Mouse (Mus musculus) hindbrain, embryonic 11.5 days (tissue): ENCODE measurements around the gene Slc22a17. TPM values are rescaled to one million over a fixed set of nuclear protein-coding genes. Genes with fewer than 3 reads are reported as not detected.
"Not testable (repeated sequence)": the region's sequence is repeated elsewhere in the genome, so short reads cannot be mapped to it uniquely, and the experiment has no call there.

Experiments used
- ATAC-seq: fragments of 200-750 bp; cut with Nextera tagmentation; 2 replicates; pipeline ENCODE4 v1.8.0; 2017; ENCODE audit warnings: mild to moderate bottlenecking, moderate TSS enrichment, moderate library complexity; ENCODE audit not compliant: low FRiP score
- DNase-seq: peaks from one replicate; pipeline ENCODE4 v3.0.0-alpha.2; 2015; ENCODE audit warnings: low spot score
- H3K27ac ChIP-seq: fragments of 300-500 bp; sonication (generic); 2 replicates; pipeline ENCODE4 v1.5.1; 2014; ENCODE audit warnings: mild to moderate bottlenecking, low read depth, low read length
- H3K27me3 ChIP-seq: fragments of 300-500 bp; sonication (generic); 2 replicates; pipeline ENCODE4 v1.6.1; 2014; ENCODE audit warnings: mild to moderate bottlenecking, low read length, moderate library complexity, mixed read lengths; ENCODE audit not compliant: control insufficient read depth, insufficient read depth
- H3K36me3 ChIP-seq: fragments of 300-500 bp; sonication (generic); 2 replicates; pipeline ENCODE4 v1.6.1; 2014; ENCODE audit warnings: mild to moderate bottlenecking, low read length, moderate library complexity, mixed read lengths; ENCODE audit not compliant: control insufficient read depth, insufficient read depth
- H3K4me1 ChIP-seq: fragments of 300-500 bp; sonication (generic); replicated peaks from 2 replicates; pipeline ENCODE4 v1.6.1; 2014; ENCODE audit warnings: low read length, mixed read lengths; ENCODE audit not compliant: control insufficient read depth, insufficient read depth
- H3K4me2 ChIP-seq: fragments of 300-500 bp; sonication (generic); replicated peaks from 2 replicates; pipeline ENCODE4 v1.6.1; 2014; ENCODE audit warnings: mild to moderate bottlenecking, low read depth, low read length
- H3K4me3 ChIP-seq: fragments of 300-500 bp; sonication (generic); 2 replicates; pipeline ENCODE4 v1.5.1; 2014; ENCODE audit warnings: low read depth, low read length
- H3K9ac ChIP-seq: fragments of 300-500 bp; sonication (generic); 2 replicates; pipeline ENCODE4 v1.6.1; 2014; ENCODE audit warnings: low read depth, low read length
- H3K9me3 ChIP-seq: fragments of 300-500 bp; sonication (generic); 2 replicates; pipeline ENCODE4 v1.6.1; 2016; ENCODE audit warnings: low read length; ENCODE audit not compliant: control insufficient read depth
- WGBS: fragments of 180-500 bp; shearing (Covaris S2); extraction: QIAGEN DNeasy Blood & Tissue Kit; methylation state at CpG from one replicate; pipeline ENCODE4 v1.1.7; 2014; 5-methylcytosine and 5-hydroxymethylcytosine counted together
- polyA plus RNA-seq: library from polyadenylated mRNA; unstranded; fragments of >200 nt; fragmentation: Nextera tagmentation; extraction: Ambion mirVana; gene quantifications from 2 replicates; pipeline ENCODE4 v1.2.1, GENCODE M21; 2014

Slc22a17 gene
- polyA plus RNA-seq: 40.2 and 41.0 TPM in 2 replicates

DNA sequence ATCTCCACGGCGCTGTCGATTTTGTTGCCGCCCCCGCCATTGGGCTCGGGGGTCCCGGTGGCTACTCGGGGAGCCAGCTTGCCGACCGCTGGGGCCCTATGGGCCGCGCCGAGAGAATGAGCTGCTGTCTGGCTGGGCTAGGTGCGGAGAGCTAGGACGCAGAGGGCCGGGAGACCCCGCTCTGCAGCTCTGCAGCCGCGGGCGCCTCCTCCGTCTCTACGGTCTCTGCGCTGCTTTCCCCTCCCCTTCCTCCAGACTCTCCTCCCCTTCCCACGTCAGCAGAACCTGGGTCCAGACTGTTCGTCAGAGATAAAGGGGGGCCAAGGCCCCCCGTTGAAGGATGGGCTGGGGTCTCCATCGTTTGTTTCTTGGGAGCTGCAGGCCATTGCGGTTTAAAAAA lies at the start of gene Slc22a17:
TSS of gene Slc22a17 (minus strand) at position 247 of the 400 bp plus-strand sequence.
- Histone ChIP-seq H3K9ac (peak within 1 kb of the TSS; percentile 97), H3K27ac (peak within 1 kb of the TSS; percentile 74), H3K36me3 (no peaks in the 10 kb centered on the region), H3K4me1 (no peaks in the 10 kb centered on the region), H3K4me2 (peak within 1 kb of the TSS; percentile 99), H3K27me3 (no peaks in the 10 kb centered on the region), H3K4me3 (peak within 1 kb of the TSS; percentile 81), H3K9me3 (no peaks in the 10 kb centered on the region)
- DNase-seq: peak; percentile 87
- WGBS: under 1% methylated on average over 20 of the region's 28 CpGs
- peak; percentile 93 for ATAC-seq

DNA sequence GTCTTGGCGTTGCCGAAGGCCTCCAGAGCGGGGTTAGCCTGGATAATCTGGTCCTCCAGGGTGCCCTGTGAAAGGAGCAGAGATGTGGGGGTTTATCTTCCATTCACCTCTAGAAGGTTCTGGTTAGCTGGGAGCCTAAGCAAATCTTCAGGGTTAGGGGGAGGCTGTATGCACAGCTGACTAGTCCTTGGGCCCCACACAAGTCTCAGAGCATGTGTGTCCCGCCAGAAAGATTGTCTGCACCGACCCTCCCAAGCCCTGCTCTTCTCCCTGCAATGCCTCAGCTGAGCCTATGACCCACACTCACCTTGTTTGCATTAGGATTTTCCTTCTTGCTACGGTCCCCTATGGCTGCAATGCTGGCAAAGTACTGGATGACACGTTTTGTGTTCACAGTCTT lies 49.8 kb upstream of the Slc22a17 start:
- no peak for ATAC-seq
- no peaks in the 10 kb centered on the region for H3K36me3 ChIP-seq
- no peak for DNase-seq
- H3K9me3 ChIP-seq: no peaks in the 10 kb centered on the region
- H3K9ac ChIP-seq: no peak overlapping the region
- H3K4me3 ChIP-seq: no peak overlapping the region
- no peaks in the 10 kb centered on the region for H3K4me1 ChIP-seq
- H3K27ac ChIP-seq: no peak overlapping the region
- 87% methylated on average over 7 of the region's 7 CpGs for WGBS
- no peak overlapping the region for H3K4me2 ChIP-seq
- no peaks in the 10 kb centered on the region for H3K27me3 ChIP-seq

DNA sequence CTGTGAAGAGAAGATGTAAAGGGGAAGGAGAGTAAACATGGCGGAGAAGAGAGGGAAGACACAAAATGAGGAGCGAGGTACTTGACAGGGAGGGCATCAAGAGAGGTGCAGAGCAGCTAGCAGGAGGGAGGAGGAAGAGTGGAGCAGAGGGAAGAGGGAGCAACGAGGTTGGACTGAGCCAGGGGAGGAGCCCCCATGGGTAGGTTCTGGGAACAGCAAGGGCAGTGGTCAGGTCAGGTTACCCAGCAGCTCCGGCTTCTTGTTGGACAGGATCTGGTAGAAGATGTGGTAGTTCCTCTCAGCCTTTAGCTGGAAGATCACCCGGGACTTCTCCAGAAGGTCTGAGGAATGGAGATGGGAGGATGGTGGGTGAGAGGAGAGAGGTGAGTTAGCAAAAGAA lies 48.6 kb upstream of the Slc22a17 start:
- DNase-seq: no peak
- WGBS: 80% methylated on average over 5 of the region's 5 CpGs

DNA sequence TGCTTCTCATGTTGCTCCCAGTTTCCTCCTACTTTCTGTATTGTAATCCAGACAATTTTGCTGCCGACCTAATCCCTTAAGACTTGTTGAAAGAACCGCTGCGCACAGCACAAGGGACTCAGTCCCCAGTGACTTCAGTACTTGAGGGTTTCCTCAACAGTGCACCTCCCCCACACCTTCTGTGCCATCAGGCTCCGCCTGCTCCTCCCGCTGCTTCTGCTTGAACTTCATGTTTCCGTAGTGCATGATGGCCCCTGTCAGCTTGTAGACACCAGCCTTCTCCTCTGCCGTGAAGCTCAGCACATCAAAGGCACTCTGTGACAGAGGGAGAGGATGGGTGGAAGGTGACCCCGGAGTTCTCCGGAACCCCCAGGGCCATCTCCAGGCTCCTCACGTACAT lies 47.8 kb upstream of the Slc22a17 start:
- Histone ChIP-seq H3K27me3 (no peaks in the 10 kb centered on the region), H3K27ac (no peak overlapping the region), H3K36me3 (no peaks in the 10 kb centered on the region), H3K9me3 (no peaks in the 10 kb centered on the region), H3K4me2 (no peak overlapping the region), H3K4me3 (no peak overlapping the region), H3K4me1 (no peaks in the 10 kb centered on the region), H3K9ac (no peak overlapping the region)
- 76% methylated on average over 10 of the region's 10 CpGs for WGBS
- ATAC-seq: no peak
- DNase-seq: no peak

More for the DNA sequence above, 48.6 kb upstream of the Slc22a17 start:
- ATAC-seq: no peak
- H3K4me3 ChIP-seq: no peak overlapping the region
- H3K27me3 ChIP-seq: no peaks in the 10 kb centered on the region
- no peaks in the 10 kb centered on the region for H3K4me1 ChIP-seq
- no peaks in the 10 kb centered on the region for H3K36me3 ChIP-seq
- no peaks in the 10 kb centered on the region for H3K9me3 ChIP-seq
- no peak overlapping the region for H3K9ac ChIP-seq
- H3K4me2 ChIP-seq: no peak overlapping the region
- no peak overlapping the region for H3K27ac ChIP-seq

DNA sequence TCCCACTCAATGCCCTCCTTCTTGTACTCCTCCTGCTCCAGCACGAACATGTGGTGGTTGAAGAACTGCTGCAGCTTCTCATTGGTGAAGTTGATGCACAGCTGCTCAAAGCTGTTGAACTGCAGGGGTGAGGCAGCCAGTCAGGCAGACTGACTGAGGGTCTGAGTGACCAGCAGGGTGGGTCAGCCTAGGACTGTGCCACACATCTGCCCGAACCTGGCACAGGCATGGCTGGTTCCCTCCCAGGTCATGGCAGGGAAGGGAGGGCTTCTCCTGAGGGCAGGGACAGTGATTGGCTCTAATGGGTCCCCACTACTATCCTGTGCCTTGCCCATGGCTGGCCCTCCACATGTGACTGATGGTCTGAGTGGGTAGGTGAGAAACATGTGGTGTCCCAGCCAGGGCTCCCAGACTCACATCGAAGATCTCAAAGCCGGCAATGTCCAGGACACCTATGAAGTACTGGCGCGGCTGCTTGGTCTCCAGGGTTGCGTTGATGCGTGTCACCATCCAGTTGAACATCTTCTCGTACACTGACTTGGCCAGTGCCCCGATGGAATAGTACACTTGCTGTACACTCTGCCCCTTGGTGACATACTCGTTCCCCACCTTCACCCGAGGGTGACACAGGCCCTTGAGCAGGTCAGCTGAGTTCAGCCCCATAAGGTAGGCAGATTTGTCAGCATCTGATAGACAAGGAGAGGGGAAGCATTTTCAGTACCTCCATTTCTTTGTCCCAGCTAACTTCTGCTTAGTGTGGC lies 47.1 kb upstream of the Slc22a17 start:
- not testable (repeated sequence) for H3K9ac ChIP-seq, DNase-seq, H3K4me2 ChIP-seq, H3K9me3 ChIP-seq, H3K4me3 ChIP-seq, H3K27ac ChIP-seq, ATAC-seq, H3K27me3 ChIP-seq, H3K36me3 ChIP-seq, H3K4me1 ChIP-seq
- 97% methylated on average over 12 of the region's 12 CpGs for WGBS

DNA sequence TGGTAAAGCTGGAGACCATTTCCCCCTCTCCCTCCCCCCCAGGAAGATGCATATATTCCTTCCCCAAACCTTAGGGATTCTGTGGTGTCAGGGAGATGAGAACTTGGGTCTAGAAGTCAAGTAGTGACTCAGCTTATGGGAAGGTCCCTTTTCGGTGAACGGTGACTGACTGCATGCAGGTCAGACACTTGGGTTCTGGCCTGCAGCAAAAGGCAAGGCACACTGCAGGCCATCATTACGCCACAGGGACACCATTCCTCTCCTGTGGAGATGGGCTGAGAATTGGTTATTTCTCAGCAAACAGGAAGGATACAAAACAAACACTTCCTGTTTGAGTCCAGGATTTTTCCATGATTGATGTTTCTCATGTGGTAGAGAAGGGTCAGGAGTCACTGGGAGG lies 46.3 kb upstream of the Slc22a17 start:
- Histone ChIP-seq H3K4me3 (no peak overlapping the region), H3K4me1 (no peaks in the 10 kb centered on the region), H3K27me3 (no peaks in the 10 kb centered on the region), H3K27ac (no peak overlapping the region), H3K9me3 (no peaks in the 10 kb centered on the region), H3K36me3 (no peaks in the 10 kb centered on the region), H3K9ac (no peak overlapping the region), H3K4me2 (no peak overlapping the region)
- ATAC-seq: no peak
- DNase-seq: no peak
- 89% methylated on average over 3 of the region's 3 CpGs for WGBS

DNA sequence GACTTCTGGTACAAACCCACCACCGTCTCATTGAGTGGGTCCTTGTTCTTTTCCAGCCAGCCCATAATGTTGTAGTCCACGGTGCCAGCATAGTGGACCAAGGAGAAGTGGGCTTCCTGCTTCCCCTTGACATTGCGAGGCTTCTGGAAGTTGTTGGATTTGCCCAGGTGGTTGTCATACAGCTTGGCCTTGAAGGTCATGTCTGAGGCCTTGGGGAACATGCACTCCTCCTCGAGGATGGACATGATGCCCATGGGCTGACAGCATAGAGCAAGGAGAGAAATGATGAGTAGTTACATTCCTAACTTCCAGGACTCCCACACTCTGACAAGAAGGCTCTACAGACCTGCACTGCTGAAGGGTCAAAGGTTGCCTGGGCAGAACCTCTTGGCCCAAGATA lies 45.6 kb upstream of the Slc22a17 start:
- Histone ChIP-seq H3K4me1 (no peaks in the 10 kb centered on the region), H3K36me3 (no peaks in the 10 kb centered on the region), H3K4me2 (no peak overlapping the region), H3K27ac (no peak overlapping the region), H3K27me3 (no peaks in the 10 kb centered on the region), H3K9ac (no peak overlapping the region), H3K9me3 (no peaks in the 10 kb centered on the region), H3K4me3 (no peak overlapping the region)
- 87% methylated on average over 4 of the region's 4 CpGs for WGBS
- DNase-seq: no peak
- no peak for ATAC-seq

DNA sequence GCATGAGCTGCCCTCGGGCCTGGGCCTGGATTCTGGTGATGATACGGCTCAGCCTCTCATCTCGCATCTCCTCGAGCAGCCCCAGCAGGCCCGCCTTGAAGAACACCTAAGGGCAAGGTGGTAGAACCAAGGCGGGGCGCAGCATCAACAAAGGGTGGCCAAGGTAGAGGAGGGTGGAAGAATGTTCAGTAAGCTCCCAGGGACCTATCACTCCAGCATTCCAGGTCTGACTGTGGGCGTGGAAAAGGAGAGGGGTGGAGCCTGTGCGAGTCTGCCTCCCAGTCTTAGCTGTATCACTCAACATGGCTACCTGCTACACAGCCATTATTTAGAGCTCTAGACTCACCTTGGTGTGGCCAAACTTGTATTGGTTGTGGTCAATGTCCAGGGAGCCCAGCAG lies 43.6 kb upstream of the Slc22a17 start:
- Histone ChIP-seq H3K9ac (no peak overlapping the region), H3K9me3 (no peaks in the 10 kb centered on the region), H3K27me3 (no peaks in the 10 kb centered on the region), H3K36me3 (no peaks in the 10 kb centered on the region), H3K4me2 (no peak overlapping the region), H3K4me1 (no peaks in the 10 kb centered on the region), H3K27ac (no peak overlapping the region), H3K4me3 (no peak overlapping the region)
- no peak for ATAC-seq
- DNase-seq: no peak
- 84% methylated on average over 9 of the region's 9 CpGs for WGBS

DNA sequence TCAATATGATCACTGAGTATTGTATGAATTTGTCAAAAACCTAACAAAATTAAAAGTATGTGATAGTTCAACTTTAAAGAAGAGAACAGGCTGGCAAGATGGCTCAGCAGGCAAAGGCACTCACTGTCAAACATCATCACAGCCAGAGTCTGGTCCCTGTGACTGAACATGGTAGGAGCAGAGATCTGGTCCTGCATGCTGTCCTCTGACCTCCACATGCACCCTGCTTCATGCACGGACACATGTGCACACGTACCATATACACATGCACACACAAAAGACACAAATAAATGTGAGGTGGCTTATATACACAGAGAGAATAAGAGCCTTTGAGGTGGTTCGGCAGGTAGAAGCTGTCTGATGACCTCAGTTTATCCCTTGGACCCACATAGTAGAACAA lies 42.5 kb upstream of the Slc22a17 start:
- Histone ChIP-seq H3K4me1 (no peaks in the 10 kb centered on the region), H3K4me3 (no peak overlapping the region), H3K4me2 (no peak overlapping the region), H3K9me3 (no peaks in the 10 kb centered on the region), H3K27ac (no peak overlapping the region), H3K36me3 (no peaks in the 10 kb centered on the region), H3K9ac (no peak overlapping the region), H3K27me3 (no peaks in the 10 kb centered on the region)
- 90% methylated on average over 3 of the region's 3 CpGs for WGBS
- DNase-seq (no peak), ATAC-seq (no peak)
